Mouse (Mus musculus): ENCODE data around the gene Ybey. TPM values are rescaled to one million over a fixed set of nuclear protein-coding genes. Genes with fewer than 3 reads are reported as not detected.
A peak's percentile ranks its signal among the peaks of the same experiment; 100 is the strongest.

Ybey gene
- polyA plus RNA-seq, 1 experiment from 2014 or later: 7.2 TPM

- no peaks in the 10 kb centered on the region for H3K4me1 ChIP-seq (replicated peaks; ENCODE audit: control insufficient read depth, insufficient read depth, low read length)
- 88% methylated on average over 8 of the region's 8 CpGs for WGBS
- no peaks in the 10 kb centered on the region for H3K9me3 ChIP-seq (ENCODE audit: control insufficient read depth, low read length)
- H3K36me3 ChIP-seq (ENCODE audit: control insufficient read depth, insufficient read depth, low read length): peaks cover 52% of the 10 kb centered on the region
- no peaks in the 10 kb centered on the region for H3K27me3 ChIP-seq (ENCODE audit: control insufficient read depth, insufficient read depth, low read depth, low read length)
- ATAC-seq (ENCODE audit: low read depth): no peak
- no peak overlapping the region for H3K4me3 ChIP-seq (ENCODE audit: low read length)
- no peak overlapping the region for H3K4me2 ChIP-seq (ENCODE audit: low read depth, low read length)
- H3K9ac ChIP-seq (ENCODE audit: low read length): no peak overlapping the region
- H3K27ac ChIP-seq (ENCODE audit: low read length): no peak overlapping the region
Observed at GRCm38 (mm10) chr10:76488265-76488664, 19.4 kb upstream of the Ybey start.

GRCm38 (mm10) chr10:76486302-76486701, 17.4 kb upstream of the Ybey start:
- Histone ChIP-seq H3K9ac (ENCODE audit: low read length) (no peak overlapping the region), H3K27ac (ENCODE audit: low read length) (no peak overlapping the region), H3K36me3 (ENCODE audit: control insufficient read depth, insufficient read depth, low read length) (peaks cover 57% of the 10 kb centered on the region), H3K4me2 (ENCODE audit: low read depth, low read length) (no peak overlapping the region), H3K9me3 (ENCODE audit: control insufficient read depth, low read length) (no peaks in the 10 kb centered on the region), H3K4me1 (replicated peaks; ENCODE audit: control insufficient read depth, insufficient read depth, low read length) (no peaks in the 10 kb centered on the region), H3K4me3 (ENCODE audit: low read length) (no peak overlapping the region), H3K27me3 (ENCODE audit: control insufficient read depth, insufficient read depth, low read depth, low read length) (no peaks in the 10 kb centered on the region)
- 92% methylated on average over 2 of the region's 2 CpGs for WGBS
- ATAC-seq (ENCODE audit: low read depth): no peak

GRCm38 (mm10) chr10:76481480-76481879, 12.6 kb upstream of the Ybey start:
- H3K4me3 ChIP-seq (ENCODE audit: low read length): no peak overlapping the region
- H3K27me3 ChIP-seq (ENCODE audit: control insufficient read depth, insufficient read depth, low read depth, low read length): no peaks in the 10 kb centered on the region
- H3K9me3 ChIP-seq (ENCODE audit: control insufficient read depth, low read length): no peaks in the 10 kb centered on the region
- H3K36me3 ChIP-seq (ENCODE audit: control insufficient read depth, insufficient read depth, low read length): peaks cover 60% of the 10 kb centered on the region
- no peak for ATAC-seq (ENCODE audit: low read depth)
- H3K4me2 ChIP-seq (ENCODE audit: low read depth, low read length): no peak overlapping the region
- 79% methylated on average over 6 of the region's 6 CpGs for WGBS
- no peak overlapping the region for H3K27ac ChIP-seq (ENCODE audit: low read length)
- H3K9ac ChIP-seq (ENCODE audit: low read length): no peak overlapping the region
- no peaks in the 10 kb centered on the region for H3K4me1 ChIP-seq (replicated peaks; ENCODE audit: control insufficient read depth, insufficient read depth, low read length)

- Histone ChIP-seq H3K4me1 (replicated peaks; ENCODE audit: control insufficient read depth, insufficient read depth, low read length) (no peaks in the 10 kb centered on the region), H3K36me3 (ENCODE audit: control insufficient read depth, insufficient read depth, low read length) (peaks cover 60% of the 10 kb centered on the region), H3K27me3 (ENCODE audit: control insufficient read depth, insufficient read depth, low read depth, low read length) (no peaks in the 10 kb centered on the region), H3K4me2 (ENCODE audit: low read depth, low read length) (no peak overlapping the region), H3K27ac (ENCODE audit: low read length) (no peak overlapping the region), H3K9me3 (ENCODE audit: control insufficient read depth, low read length) (no peaks in the 10 kb centered on the region), H3K4me3 (ENCODE audit: low read length) (no peak overlapping the region), H3K9ac (ENCODE audit: low read length) (no peak overlapping the region)
- WGBS: 86% methylated on average over 11 of the region's 13 CpGs
- ATAC-seq (ENCODE audit: low read depth): no peak
Observed at GRCm38 (mm10) chr10:76480851-76481250, 11.9 kb upstream of the Ybey start.

GRCm38 (mm10) chr10:76473759-76474158, 4.8 kb upstream of the Ybey start:
- Histone ChIP-seq H3K27me3 (ENCODE audit: control insufficient read depth, insufficient read depth, low read depth, low read length) (no peaks in the 10 kb centered on the region), H3K4me2 (ENCODE audit: low read depth, low read length) (no peak overlapping the region), H3K36me3 (ENCODE audit: control insufficient read depth, insufficient read depth, low read length) (peaks cover 39% of the 10 kb centered on the region), H3K9me3 (ENCODE audit: control insufficient read depth, low read length) (no peaks in the 10 kb centered on the region), H3K4me3 (ENCODE audit: low read length) (no peak overlapping the region), H3K27ac (ENCODE audit: low read length) (no peak overlapping the region), H3K4me1 (replicated peaks; ENCODE audit: control insufficient read depth, insufficient read depth, low read length) (0 out of 2 replicates have a peak, but pooled peaks cover 4% of the 10 kb centered on the region), H3K9ac (ENCODE audit: low read length) (no peak overlapping the region)
- WGBS: 88% methylated on average over 5 of the region's 5 CpGs
- no peak for ATAC-seq (ENCODE audit: low read depth)

- H3K9me3 ChIP-seq (ENCODE audit: control insufficient read depth, low read length): peaks cover 7% of the 10 kb centered on the region
- 85% methylated on average over 6 of the region's 6 CpGs for WGBS
- no peaks in the 10 kb centered on the region for H3K36me3 ChIP-seq (ENCODE audit: control insufficient read depth, insufficient read depth, low read length)
- H3K4me1 ChIP-seq (replicated peaks; ENCODE audit: control insufficient read depth, insufficient read depth, low read length): 0 out of 2 replicates have a peak, but pooled peaks cover 1% of the 10 kb centered on the region
- H3K4me2 ChIP-seq (ENCODE audit: low read depth, low read length): no peak overlapping the region
- no peak overlapping the region for H3K9ac ChIP-seq (ENCODE audit: low read length)
- no peak overlapping the region for H3K4me3 ChIP-seq (ENCODE audit: low read length)
- no peak overlapping the region for H3K27ac ChIP-seq (ENCODE audit: low read length)
- H3K27me3 ChIP-seq (ENCODE audit: control insufficient read depth, insufficient read depth, low read depth, low read length): no peaks in the 10 kb centered on the region
- no peak for ATAC-seq (ENCODE audit: low read depth)
Observed at GRCm38 (mm10) chr10:76462721-76463120, 6.2 kb downstream of the Ybey start.

- WGBS: 84% methylated on average over 7 of the region's 7 CpGs
- no peak overlapping the region for H3K4me3 ChIP-seq (ENCODE audit: low read length)
- H3K9me3 ChIP-seq (ENCODE audit: control insufficient read depth, low read length): peaks cover 7% of the 10 kb centered on the region
- H3K9ac ChIP-seq (ENCODE audit: low read length): no peak overlapping the region
- no peaks in the 10 kb centered on the region for H3K27me3 ChIP-seq (ENCODE audit: control insufficient read depth, insufficient read depth, low read depth, low read length)
- no peaks in the 10 kb centered on the region for H3K36me3 ChIP-seq (ENCODE audit: control insufficient read depth, insufficient read depth, low read length)
- no peak overlapping the region for H3K27ac ChIP-seq (ENCODE audit: low read length)
- H3K4me1 ChIP-seq (replicated peaks; ENCODE audit: control insufficient read depth, insufficient read depth, low read length): no peaks in the 10 kb centered on the region
- ATAC-seq (ENCODE audit: low read depth): no peak
- H3K4me2 ChIP-seq (ENCODE audit: low read depth, low read length): no peak overlapping the region
Observed at GRCm38 (mm10) chr10:76462312-76462711, 6.6 kb downstream of the Ybey start.

- H3K27ac ChIP-seq (ENCODE audit: low read length): no peak overlapping the region
- no peaks in the 10 kb centered on the region for H3K27me3 ChIP-seq (ENCODE audit: control insufficient read depth, insufficient read depth, low read depth, low read length)
- ATAC-seq (ENCODE audit: low read depth): no peak
- no peaks in the 10 kb centered on the region for H3K36me3 ChIP-seq (ENCODE audit: control insufficient read depth, insufficient read depth, low read length)
- no peaks in the 10 kb centered on the region for H3K4me1 ChIP-seq (replicated peaks; ENCODE audit: control insufficient read depth, insufficient read depth, low read length)
- H3K9me3 ChIP-seq (ENCODE audit: control insufficient read depth, low read length): peaks cover 7% of the 10 kb centered on the region
- WGBS: 86% methylated on average over 1 of the region's 1 CpGs
- H3K9ac ChIP-seq (ENCODE audit: low read length): no peak overlapping the region
- no peak overlapping the region for H3K4me2 ChIP-seq (ENCODE audit: low read depth, low read length)
- H3K4me3 ChIP-seq (ENCODE audit: low read length): no peak overlapping the region
Observed at GRCm38 (mm10) chr10:76461255-76461654, 7.7 kb downstream of the Ybey start.

GRCm38 (mm10) chr10:76455289-76455688, 13.6 kb downstream of the Ybey start:
- 37% methylated on average over 5 of the region's 5 CpGs for WGBS

GRCm38 (mm10) chr10:76448851-76449250, 20.1 kb downstream of the Ybey start, which contains the start of gene 2610028H24Rik:
TSS of gene 2610028H24Rik (plus strand) at chr10:76449081.
- Histone ChIP-seq H3K27ac (ENCODE audit: low read length) (peak within 1 kb of the TSS; percentile 83), H3K9me3 (ENCODE audit: control insufficient read depth, low read length) (no peaks in the 10 kb centered on the region), H3K4me1 (replicated peaks; ENCODE audit: control insufficient read depth, insufficient read depth, low read length) (peaks cover 11% of the 10 kb centered on the region), H3K36me3 (ENCODE audit: control insufficient read depth, insufficient read depth, low read length) (no peaks in the 10 kb centered on the region), H3K27me3 (ENCODE audit: control insufficient read depth, insufficient read depth, low read depth, low read length) (no peaks in the 10 kb centered on the region), H3K4me2 (ENCODE audit: low read depth, low read length) (no peak within 1 kb of the TSS), H3K9ac (ENCODE audit: low read length) (0 out of 2 replicates have a peak within 1 kb of the TSS, but pooled peaks have one; percentile 5), H3K4me3 (ENCODE audit: low read length) (no peak within 1 kb of the TSS)
- WGBS: 45% methylated on average over 5 of the region's 5 CpGs
- ATAC-seq (ENCODE audit: low read depth): no peak

More at GRCm38 (mm10) chr10:76455289-76455688, 13.6 kb downstream of the Ybey start:
- Histone ChIP-seq H3K9me3 (ENCODE audit: control insufficient read depth, low read length) (peaks cover 7% of the 10 kb centered on the region), H3K4me2 (ENCODE audit: low read depth, low read length) (no peak overlapping the region), H3K4me3 (ENCODE audit: low read length) (no peak overlapping the region), H3K9ac (ENCODE audit: low read length) (no peak overlapping the region), H3K4me1 (replicated peaks; ENCODE audit: control insufficient read depth, insufficient read depth, low read length) (no peaks in the 10 kb centered on the region), H3K27me3 (ENCODE audit: control insufficient read depth, insufficient read depth, low read depth, low read length) (no peaks in the 10 kb centered on the region), H3K36me3 (ENCODE audit: control insufficient read depth, insufficient read depth, low read length) (no peaks in the 10 kb centered on the region), H3K27ac (ENCODE audit: low read length) (no peak overlapping the region)
- ATAC-seq (ENCODE audit: low read depth): no peak

Measured in lung, embryonic 16.5 days (tissue).